Mouse (Mus musculus) retina, adult 2 months (tissue): Measurements from ENCODE around the gene Ube2o.
A peak's percentile ranks its signal among the peaks of the same experiment; 100 is the strongest.
"Not testable (repeated sequence)": the region's sequence is repeated elsewhere in the genome, so short reads cannot be mapped to it uniquely, and the experiment has no call there.

Experiments
- DNase-seq: peaks from one replicate; pipeline ENCODE4 v3.0.0-alpha.2; 2012; ENCODE audit warnings: low read depth, low spot score

Gene Ube2o

DNA sequence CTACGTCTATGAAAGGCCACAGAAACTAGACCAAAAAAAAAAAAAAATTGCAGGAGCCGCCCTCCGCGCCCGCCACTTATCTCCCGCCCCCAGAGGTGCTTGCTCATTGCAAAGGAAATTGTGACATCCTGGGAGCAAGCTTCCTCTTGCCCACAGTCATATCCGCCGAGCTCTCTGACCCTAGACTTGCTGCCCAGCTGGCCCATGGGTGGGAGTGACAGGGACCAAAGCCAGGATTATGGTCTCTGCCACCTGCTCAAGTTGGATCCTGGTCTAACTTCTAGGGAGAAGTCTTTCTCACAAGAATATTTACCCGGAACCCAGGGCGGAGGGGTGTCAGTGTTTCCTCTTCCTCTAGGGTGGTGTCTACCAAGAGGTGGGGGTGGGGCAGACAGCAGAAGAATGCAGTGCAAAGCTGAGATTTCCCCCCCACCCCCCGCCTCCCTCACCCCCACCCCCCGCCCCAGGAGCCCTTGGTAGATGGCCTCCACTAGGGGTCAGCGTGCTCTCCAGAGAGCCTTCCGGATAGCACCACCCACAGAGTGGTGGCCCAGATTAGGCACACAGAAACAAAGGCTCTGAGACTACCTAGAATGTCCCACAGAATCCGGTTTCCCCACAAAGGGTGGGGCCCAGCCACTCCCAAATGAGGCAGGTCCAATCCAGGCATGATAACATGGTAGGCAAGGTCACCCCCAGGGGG is 34.6 kb upstream of the Ube2o start:
- DNase-seq = no peak

DNA sequence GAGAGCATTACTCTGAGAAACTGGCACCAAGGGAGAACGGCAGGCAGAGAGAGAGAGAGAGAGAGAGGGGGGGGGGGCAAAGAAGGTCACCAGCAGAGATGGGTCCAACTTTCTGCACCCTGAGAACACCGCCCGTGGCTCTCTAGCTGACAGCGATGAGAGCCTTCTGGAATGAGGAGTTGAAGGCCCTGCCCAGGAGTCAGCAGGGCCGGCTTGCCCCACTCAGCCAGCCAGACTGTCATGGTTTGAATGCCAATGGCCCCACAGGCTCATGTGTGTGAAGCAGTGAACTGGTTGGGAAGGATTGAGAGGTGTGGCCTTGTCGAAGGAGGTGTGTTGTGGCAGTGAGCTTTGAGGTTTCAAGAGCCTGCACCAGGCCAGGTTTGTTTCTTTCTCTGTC is 32.0 kb upstream of the Ube2o start:
- no peak for DNase-seq

DNA sequence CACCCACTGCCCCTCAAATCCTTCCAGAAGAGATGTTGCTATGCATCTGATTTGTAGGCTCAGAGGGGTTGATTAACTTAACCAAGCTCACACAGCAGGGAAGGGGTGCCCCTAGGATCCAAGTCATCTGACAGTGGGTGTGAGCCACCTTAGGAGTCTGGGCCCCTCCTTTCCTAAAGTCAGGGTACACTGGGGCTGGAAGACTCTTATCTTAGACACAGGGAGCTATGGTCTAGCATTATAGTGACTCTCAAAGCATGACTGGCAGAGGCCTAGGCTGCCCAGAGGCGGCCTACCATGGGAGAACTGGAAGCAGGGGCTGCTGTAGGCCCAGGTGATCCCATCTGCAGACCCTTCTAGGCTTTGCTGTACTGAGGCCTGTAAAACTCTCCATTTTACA is 31.3 kb upstream of the Ube2o start:
- no peak for DNase-seq

DNA sequence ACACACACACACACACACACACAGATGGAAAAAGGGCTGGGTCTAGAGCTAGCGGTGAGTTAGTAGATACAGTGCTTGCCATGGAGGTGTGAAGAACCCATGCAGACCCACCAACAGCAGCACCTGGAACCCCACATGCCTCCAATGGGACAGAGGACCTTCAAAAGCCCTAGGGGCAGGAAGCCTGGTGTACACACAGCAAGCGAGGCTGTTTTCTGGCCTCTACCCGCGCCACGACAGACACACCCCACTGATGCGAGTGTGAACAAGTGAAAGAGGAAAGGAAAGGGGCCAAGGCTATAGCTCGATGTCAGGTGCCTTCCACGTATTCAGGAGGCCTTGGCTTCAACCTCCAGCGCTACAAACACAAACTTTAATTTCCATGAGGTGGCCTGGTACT is 30.6 kb upstream of the Ube2o start:
- no peak for DNase-seq

DNA sequence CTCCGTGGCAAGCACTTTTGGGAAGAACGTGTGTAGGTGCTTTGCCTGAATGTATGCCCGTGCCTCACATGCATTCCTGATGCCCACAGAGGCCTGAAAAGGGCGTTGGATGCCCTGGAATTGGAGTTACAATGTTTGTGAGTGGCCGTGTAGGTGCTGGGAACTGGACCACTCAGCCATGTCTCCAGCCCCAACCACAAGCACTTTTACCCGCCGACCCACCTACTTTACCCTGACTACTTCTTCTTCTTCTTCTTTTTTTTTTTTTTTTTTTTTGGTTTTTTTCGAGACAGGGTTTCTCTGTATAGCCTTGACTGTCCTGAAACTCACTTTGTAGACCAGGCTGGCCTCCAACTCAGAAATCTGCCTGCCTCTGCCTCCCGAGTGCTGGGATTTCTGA is 29.9 kb upstream of the Ube2o start:
- not testable (repeated sequence) for DNase-seq

DNA sequence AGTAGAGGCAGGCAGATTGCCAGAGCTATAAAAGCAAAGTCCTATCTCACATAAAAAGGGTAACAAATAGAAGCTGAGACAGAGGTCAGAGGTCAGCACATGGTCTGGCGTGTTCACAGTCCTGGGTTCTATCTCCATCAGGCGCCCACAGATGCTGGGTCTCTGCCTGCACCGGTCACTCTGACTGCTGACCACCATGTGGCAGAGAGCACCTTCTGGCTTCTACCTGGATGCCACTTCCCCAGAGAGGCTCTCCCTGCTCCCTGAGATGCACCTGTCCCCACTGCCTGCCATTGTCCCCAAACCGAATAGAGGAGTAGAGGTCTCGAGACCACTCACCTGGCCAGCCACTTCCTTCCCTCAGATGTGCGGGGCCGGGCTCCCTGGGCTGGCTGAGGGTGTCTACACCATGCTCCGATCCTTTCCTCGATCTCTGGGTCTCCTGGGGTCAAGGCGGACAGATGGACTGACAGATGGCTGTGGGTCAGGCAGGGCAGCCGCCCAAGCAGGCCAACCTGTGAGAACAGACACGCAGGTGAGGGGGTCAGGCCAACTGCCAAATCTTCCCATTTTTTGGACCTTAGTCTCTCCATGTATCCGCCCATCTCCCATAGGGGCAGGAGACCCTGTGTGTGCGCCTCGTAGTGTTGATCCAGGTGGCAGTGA is 28.9 kb upstream of the Ube2o start:
- DNase-seq = no peak

DNA sequence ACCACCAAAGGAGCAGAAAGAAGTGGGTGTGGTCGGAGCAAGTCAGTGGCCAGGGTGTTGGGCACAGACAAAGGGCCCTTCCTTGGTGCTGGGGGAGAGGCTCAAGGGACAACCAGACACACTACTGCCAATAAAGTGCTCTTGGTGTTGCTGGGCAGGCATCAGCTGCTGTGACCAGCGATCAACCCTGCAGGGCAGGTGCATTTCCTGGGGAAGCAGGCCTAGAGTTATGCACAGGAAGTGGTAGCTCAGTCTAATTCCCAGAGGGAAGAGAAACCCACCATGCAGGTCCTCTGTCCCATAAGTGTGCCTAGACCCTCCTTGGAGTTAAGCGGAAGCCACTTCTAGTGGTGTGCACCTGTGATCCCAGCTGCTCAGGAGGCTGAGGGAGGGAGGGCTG is 26.5 kb upstream of the Ube2o start:
- DNase-seq = no peak

DNA sequence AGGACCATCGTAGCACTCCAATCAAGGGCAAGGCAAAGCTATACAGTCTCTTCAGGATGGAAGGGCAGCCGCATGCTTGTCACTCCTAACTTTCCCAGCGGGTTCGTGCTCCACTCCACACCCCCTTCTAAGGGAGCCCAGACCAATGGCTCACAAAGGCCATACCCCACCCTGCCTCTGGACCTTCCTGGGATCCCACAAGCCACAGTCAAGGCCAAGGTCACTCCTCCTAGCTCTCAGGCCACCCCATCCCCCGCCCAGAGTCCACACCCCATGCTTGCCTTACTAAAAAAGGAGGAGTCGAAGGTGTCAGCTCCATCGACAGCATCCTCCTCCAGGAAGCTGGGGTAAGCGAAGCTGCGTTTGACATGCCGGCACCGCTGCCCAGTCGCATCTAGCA is 22.9 kb upstream of the Ube2o start:
- no peak for DNase-seq

DNA sequence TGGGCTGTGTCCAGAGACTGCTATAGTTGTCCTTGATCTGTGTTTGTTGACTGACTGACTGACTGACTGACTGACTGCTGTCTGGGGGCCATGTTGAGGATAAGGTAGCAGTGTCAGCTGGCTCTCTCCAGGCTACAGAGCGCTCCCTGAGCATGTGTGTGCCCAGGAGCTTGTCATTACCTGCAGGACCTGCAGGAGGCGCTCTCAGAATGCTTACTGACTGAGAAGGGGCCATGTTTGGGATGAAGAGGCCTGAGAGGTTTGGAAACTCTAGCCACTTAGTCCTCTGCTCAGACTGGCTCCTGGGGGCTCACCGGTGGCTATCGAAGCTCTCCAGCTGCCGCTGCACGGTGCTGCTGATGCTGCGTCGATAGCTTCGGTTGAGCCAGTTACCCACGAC is 22.1 kb upstream of the Ube2o start:
- DNase-seq = no peak

DNA sequence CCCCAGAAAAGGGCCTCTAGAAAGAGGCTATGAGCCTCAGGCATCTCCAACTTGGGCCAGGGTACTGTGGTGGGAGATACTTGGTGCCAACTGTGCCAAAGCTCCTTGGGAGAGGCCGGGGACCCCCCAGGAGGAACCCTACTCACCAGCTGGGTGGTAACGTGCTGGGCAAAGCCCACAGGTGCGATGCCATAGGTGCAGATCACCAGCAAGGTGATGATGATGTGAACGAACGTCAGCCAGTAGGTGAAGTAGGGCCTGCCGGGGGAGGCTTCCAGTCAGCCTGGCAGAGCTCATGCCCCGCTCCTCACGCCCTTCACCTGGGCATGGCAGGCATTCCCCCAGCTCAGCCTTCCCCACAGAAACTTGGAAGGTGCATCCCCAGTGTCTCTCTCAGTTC is 20.8 kb upstream of the Ube2o start:
- no peak for DNase-seq

DNA sequence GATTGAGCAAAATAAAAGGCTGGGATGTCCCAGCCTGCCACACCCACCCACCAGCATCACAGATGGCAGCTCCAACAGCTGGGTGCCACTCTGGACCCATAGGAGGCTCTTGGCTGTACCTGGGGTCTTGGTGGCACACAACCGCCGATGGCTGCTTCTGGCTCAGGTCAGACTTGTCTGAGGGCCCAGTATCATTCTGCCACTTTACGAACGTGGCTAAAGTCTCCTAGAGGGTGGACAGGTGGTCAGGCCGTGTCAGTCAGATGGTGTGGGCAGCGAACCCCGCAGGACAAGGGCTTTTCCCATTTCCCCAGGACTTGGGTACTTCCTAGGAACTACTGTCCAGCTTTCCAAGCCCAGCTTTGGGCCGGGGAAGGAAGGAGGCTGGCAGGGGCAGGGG is 19.9 kb upstream of the Ube2o start:
- DNase-seq = no peak

DNA sequence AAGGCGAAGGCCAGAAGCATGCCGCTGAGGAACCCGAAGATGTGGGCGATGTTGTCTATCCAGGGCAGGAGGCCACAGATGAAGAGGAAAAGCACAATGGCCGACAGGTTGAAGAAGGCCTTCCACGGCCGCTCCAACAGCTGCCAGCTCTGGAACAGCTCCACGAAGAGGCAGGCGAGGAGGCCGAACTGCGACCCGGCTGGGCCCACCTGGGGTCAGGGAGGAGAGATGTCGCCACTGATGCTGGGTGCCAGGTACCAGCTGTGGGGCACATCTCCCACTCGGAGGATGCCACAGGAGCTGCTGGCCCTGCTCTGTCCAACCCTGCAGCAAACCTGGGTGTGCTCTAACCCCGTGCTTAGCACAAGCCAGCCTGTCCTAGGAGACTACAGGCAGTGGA is 18.0 kb upstream of the Ube2o start:
- DNase-seq = no peak

DNA sequence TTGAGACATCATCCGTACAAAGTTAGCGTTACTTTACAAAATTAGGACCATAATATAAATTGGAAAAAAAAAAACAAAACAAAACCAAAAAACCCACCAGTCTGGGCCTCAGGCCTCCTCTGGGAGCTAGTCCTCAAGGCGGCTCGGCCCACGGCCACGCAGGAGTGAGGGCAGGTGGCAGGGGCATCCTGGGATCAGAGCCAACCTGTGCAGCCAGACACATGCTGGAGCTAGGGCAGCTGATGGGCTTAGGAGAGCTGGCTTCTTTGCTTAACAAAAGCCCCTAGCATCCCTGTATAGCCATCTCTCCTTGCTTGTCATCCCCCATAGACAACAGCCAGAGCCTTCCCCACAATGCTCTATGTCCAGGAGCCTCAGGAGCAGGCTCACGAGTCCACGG is 16.9 kb upstream of the Ube2o start:
- no peak for DNase-seq

DNA sequence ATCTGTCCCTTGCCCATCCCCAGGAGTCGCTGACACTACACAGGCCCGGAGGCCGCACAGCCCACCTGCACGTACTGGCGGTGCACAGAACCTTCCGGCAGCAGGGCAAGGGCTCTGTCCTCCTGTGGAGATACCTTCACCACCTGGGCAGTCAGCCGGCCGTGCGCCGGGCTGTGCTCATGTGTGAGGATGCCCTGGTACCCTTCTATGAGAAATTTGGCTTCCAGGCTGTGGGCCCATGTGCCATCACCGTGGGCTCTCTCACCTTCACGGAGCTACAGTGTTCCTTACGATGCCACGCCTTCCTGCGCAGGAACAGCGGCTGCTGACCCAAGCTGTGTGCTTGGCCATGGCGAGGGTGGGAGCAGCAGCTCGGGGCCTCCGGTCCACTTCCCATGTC is 15.5 kb upstream of the Ube2o start:
- DNase-seq = no peak

DNA sequence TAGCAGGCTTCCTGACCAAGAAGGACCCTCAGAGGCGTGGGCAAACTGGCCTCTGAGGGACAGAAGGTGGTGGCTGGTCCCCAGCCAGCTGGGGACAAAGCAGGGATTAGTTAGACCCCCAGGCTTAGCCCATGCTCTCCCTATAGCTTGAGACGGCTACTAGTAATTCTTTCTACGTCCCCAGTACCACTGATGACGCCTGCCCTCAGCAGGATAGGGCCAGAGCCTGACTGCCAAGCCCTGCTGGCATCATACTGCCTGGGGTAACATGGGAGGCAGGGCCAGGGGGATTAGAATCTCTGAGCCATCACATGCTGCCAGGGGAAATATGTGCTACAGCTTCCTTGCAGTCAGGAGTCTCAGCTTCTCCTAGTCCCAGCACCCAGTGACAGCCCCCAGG is 12.1 kb upstream of the Ube2o start:
- DNase-seq = no peak

DNA sequence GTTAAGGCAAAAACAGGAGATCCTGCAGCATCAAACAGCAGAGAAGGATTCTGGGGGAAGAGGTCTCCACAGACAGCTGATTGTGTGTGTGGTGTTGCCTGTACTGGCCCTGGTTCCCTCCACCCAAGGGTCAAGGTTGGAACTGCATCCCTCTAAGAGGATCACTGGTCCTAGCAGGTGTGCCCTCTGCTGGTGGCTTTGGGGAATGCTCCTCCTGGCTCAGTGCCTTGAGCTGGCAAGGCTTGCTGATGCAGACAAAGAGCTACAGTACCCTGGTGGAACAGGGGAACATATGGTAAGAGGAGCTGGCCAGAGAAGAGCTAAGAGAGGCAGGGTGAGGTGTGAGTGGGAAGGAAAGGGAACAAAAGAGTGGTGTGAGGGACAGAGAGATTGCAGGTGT is 11.2 kb upstream of the Ube2o start:
- peak; percentile 79 for DNase-seq

DNA sequence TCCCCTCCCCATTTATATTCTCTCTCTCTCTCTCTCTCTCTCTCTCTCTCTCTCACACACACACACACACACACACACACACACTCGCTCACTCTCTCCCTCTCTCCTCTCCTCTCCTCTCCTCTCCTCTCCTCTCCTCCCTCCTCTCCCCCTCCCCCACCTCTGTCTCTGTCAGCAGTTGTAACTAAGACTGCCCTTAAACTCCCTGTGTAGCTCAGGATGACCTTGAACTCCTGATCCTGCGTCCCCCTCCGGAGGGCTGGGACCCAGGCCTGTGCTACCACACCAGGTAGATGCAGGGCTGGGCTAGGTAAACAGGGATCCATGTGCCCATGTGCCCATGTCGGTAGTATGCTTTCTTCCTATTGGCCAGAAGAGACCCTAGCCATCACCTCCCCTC is 10.4 kb upstream of the Ube2o start:
- no peak for DNase-seq

DNA sequence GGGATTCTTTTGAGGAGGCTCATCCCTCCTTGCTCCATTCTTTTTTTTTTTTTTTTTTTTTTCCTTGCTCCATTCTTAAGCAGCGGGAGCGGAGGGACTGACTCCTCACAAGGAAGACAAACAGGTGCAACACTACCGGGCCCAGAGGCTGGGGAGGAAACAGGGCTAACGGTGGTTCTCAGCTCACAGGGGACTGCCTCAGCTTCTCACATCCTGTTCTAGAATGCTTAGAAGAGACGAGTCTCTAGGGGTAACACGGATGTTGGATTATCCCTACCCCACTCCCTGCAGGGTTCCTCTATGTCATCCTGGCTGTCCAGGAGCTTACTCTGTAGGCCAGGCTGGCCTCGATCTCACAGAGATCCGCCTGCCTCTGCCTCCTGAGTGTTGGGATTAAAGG is 8.3 kb upstream of the Ube2o start:
- DNase-seq = no peak

DNA sequence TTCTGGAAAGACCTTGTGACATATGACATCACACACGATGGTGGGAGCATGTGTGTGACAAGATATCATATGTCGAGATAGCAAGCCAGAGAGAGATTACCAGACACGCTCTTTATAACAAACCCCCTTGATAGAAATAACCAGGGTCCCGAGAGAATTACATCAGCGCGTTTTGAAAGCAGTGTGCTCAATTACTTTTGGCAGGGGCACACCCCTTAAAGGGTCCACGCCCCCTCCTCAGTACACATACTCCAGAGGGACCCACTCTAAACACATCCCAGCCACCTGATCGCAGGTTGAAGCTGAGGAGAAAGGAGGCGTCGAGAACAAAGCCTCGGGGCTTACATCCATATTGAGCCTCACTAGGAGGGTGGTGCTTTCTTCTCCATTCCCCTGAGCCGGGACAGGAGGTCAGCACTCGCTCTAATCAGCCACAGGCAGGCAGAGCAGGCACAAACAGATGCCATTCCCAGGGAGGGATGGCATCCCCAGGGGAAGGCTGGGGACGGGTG is 7.8 kb upstream of the Ube2o start:
- no peak for DNase-seq

DNA sequence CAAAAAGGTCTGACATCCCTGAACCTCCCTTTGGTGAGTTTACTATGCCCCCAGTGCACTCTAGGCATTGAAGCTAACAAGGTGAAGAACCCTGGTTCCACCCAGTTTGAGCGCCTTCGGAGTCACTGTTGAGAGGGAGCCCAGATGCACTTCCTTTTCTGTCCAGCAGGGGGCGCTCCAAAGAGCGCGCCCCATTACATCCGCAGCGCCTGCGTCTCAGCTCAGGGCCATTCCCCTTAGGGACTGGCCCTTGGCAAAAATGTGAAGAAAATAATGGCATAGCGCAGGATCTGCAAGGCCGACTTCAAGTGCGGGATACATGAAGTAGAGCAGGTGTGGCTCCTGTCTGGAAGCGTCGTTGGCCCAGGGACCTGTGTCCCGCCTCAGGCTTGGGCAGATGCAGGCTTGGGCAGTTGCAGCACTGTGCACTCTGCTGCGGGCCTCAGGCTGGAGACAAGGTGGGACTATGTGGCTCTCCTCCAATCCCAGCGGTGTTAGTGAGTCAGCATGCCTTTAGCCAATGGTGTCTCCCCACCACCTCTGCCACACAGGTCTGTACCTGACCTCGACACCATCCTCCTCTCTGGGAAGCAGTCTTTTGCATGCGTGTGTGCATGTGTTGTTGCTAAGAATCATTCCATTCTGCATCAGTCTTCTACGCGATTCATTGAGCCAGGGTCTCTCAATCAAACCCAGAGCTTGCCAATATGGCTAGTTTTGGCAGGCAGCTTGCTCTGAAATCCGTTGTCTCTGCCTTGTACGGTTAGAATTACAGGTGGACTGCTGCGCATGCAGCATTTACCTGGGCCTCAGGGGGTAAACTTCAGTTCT is 5.8 kb upstream of the Ube2o start:
- peak; percentile 56 for DNase-seq

DNA sequence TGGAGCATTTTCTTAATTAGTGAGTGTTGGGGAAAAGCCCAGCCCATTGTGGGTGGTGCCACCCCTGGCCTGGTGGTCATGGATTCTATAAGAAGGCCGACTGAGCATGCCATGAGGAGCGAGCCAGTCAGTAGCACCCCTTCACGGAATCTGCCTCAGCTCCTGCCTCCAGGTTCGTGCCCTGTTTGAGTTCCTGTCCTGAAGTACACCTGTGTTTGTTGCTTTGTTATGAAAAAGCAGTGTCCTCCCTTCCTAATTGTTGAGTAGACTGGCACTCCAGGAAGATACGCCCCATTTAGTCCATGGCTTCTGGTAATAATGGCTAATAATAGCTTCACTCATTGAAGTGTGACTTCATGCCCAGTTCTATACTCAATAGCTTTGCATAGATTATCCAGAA is 5.1 kb upstream of the Ube2o start, which contains the start of gene Aanat:
TSS of gene Aanat (plus strand) at position 123 of the 400 bp plus-strand sequence.
- no peak for DNase-seq

DNA sequence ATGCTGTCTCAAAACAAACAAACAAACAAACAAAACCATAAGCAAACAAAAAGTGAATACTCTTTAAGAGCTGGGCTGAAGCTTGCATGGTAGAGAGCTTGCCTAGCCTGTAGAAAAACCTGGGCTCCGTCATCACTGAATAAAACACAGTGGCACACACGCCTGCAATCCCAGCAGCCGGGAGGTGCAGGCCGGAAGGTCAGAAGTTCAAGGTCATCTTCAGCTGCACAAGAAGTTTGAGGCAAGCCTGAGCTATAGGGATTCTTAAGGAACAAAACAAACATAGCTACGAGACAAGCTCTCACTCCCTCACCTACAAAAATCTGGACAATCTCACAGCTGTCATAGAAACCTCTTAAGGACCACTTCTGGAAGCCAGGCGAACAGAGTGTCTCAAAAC is 4.4 kb upstream of the Ube2o start:
- no peak for DNase-seq
